Mouse (Mus musculus) kidney, embryonic 16.5 days (tissue): ENCODE data around the gene Wapl. TPM values are rescaled to one million over a fixed set of nuclear protein-coding genes. Genes with fewer than 3 reads are reported as not detected.
A peak's percentile ranks its signal among the peaks of the same experiment; 100 is the strongest.

ENCODE experiments used
- ATAC-seq: fragments of 200-750 bp; cut with Nextera tagmentation; 2 replicates; pipeline ENCODE4 v1.8.0; 2017; ENCODE audit warnings: moderate TSS enrichment; ENCODE audit not compliant: low FRiP score, low TSS enrichment
- H3K27ac ChIP-seq: fragments of 300-500 bp; sonication (generic); 2 replicates; pipeline ENCODE4 v1.5.1; 2014; ENCODE audit warnings: low read length
- H3K27me3 ChIP-seq: fragments of 300-500 bp; sonication (generic); 2 replicates; pipeline ENCODE4 v1.6.1; 2014; ENCODE audit warnings: low read length, control low read depth, mixed read lengths; ENCODE audit not compliant: insufficient read depth
- H3K36me3 ChIP-seq: fragments of 300-500 bp; sonication (generic); 2 replicates; pipeline ENCODE4 v1.6.1; 2014; ENCODE audit warnings: low read length, control low read depth, mixed read lengths; ENCODE audit not compliant: insufficient read depth
- H3K4me1 ChIP-seq: fragments of 300-500 bp; sonication (generic); 2 replicates; pipeline ENCODE4 v1.6.1; 2014; ENCODE audit warnings: low read length, control low read depth, mixed read lengths; ENCODE audit not compliant: insufficient read depth
- H3K4me2 ChIP-seq: fragments of 300-500 bp; sonication (generic); replicated peaks from 2 replicates; pipeline ENCODE4 v1.6.1; 2014; ENCODE audit warnings: low read depth, low read length
- H3K4me3 ChIP-seq: fragments of 300-500 bp; sonication (generic); 2 replicates; pipeline ENCODE4 v1.5.1; 2014; ENCODE audit warnings: mild to moderate bottlenecking, low read length
- H3K9ac ChIP-seq: fragments of 300-500 bp; sonication (generic); replicated peaks from 2 replicates; pipeline ENCODE4 v1.6.1; 2014; ENCODE audit warnings: low read length
- H3K9me3 ChIP-seq: fragments of 300-500 bp; sonication (generic); 2 replicates; pipeline ENCODE4 v1.6.1; 2016; ENCODE audit warnings: low read length, control low read depth
- WGBS: fragments of 180-500 bp; shearing (Covaris S2); extraction: QIAGEN DNeasy Blood & Tissue Kit; methylation state at CpG from one replicate; pipeline ENCODE4 v1.1.7; 2014; 5-methylcytosine and 5-hydroxymethylcytosine counted together
- polyA plus RNA-seq: library from polyadenylated mRNA; unstranded; fragments of >200 nt; fragmentation: Nextera tagmentation; extraction: Ambion mirVana; gene quantifications from 2 replicates; pipeline ENCODE4 v1.2.1, GENCODE M21; 2015

Gene Wapl
- polyA plus RNA-seq, 1 experiment from 2014 or later = 20.8 TPM

DNA sequence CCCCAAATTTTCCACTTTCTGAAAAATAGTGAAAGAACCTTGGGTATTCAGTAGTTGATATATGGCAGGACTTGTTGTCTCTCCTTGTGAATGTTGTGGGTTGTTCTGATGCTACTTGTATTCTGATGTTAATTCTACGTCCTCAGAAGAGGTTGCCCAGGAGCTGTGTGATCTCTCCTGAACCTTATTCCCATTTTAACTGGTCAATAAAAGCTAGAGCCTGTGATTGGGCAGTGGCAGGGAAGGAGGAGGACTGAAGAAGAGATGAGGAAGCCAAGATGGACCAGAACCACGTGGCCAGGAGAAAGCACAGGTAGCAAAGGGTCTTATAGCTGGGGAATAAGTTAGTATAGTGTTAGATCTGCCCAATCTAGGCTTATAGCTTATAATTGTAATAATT, 7.1 kb downstream of the Wapl start:
- Histone ChIP-seq H3K4me3 (no peak overlapping the region), H3K4me1 (no peaks in the 10 kb centered on the region), H3K9me3 (no peaks in the 10 kb centered on the region), H3K9ac (no peak overlapping the region), H3K27me3 (no peaks in the 10 kb centered on the region), H3K27ac (no peak overlapping the region), H3K36me3 (peaks cover 13% of the 10 kb centered on the region), H3K4me2 (no peak overlapping the region)
- no peak for ATAC-seq
- 79% methylated on average over 2 of the region's 2 CpGs for WGBS

DNA sequence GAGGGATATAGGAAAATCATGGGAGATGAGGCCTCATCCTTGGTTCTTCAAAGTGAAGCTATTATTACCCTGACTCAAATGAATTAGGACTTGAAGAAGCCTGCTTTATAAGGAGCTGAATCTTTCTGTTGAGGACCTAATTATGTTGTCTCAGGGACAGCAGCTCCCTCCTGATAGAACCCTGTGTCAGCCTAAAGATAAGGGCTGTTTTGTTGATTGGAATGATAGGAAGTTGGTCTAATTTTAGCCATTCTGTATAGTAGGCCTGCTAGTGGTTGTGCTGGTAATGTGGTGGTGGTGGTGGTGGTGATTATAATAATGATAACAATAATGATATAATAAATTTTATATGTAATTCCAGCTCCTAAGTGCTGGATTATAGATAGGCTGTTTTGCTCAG, 11.3 kb downstream of the Wapl start:
- ATAC-seq = no peak
- Histone ChIP-seq H3K27ac (no peak overlapping the region), H3K27me3 (no peaks in the 10 kb centered on the region), H3K4me3 (no peak overlapping the region), H3K36me3 (peaks cover 13% of the 10 kb centered on the region), H3K9me3 (no peaks in the 10 kb centered on the region), H3K4me1 (no peaks in the 10 kb centered on the region), H3K9ac (no peak overlapping the region), H3K4me2 (no peak overlapping the region)

DNA sequence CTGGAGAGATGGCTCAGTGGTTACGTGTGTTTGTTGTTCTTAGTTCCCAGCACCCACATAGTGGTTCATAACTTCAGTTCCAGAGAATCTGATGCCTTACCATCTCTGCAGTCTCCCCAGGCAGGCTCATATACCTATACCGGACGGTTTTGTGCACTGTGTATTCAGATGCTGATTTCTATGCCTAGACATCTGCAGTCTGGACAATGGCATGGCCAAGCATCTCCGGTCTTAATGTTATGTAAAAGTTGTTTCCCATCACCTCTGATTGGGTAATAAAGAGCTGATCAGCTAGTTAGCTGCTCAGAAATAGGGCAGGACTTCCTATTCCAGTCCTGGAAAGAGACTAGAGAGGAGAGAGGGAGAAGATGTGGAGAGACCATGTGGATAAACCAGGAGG, 20.2 kb downstream of the Wapl start:
- H3K36me3 ChIP-seq = peaks cover 25% of the 10 kb centered on the region
- no peak overlapping the region for H3K4me3 ChIP-seq
- no peak overlapping the region for H3K27ac ChIP-seq
- no peaks in the 10 kb centered on the region for H3K4me1 ChIP-seq
- ATAC-seq = no peak
- H3K9me3 ChIP-seq = no peaks in the 10 kb centered on the region
- 96% methylated on average over 4 of the region's 4 CpGs for WGBS
- H3K4me2 ChIP-seq = no peak overlapping the region
- H3K27me3 ChIP-seq = no peaks in the 10 kb centered on the region
- no peak overlapping the region for H3K9ac ChIP-seq

DNA sequence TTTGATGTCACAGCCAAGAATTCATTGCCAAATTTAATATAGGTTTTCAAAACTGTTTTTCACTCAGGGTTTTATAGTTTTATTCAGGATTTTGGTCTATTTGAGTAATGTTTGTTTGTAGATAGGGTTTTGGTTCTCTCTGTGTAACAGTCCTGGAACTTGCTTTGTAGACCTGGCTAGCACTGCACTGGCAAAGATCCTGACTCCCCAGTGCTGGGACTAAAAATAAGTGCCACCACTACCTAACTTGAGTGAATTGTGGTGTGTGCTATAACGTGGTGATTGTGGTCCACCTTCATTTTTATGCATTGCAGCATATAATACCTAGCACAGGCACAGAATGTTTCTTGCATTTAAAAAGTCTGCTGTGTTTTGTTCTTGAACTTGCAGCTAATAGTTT, 23.6 kb downstream of the Wapl start:
- ATAC-seq = no peak
- H3K36me3 ChIP-seq = peaks cover 16% of the 10 kb centered on the region
- H3K9me3 ChIP-seq = no peaks in the 10 kb centered on the region
- no peak overlapping the region for H3K27ac ChIP-seq
- H3K27me3 ChIP-seq = no peaks in the 10 kb centered on the region
- H3K4me1 ChIP-seq = no peaks in the 10 kb centered on the region
- H3K9ac ChIP-seq = no peak overlapping the region
- 87% methylated on average over 1 of the region's 1 CpGs for WGBS
- no peak overlapping the region for H3K4me2 ChIP-seq
- H3K4me3 ChIP-seq = no peak overlapping the region

- 93% methylated on average over 2 of the region's 2 CpGs for WGBS
- H3K4me1 ChIP-seq = peaks cover 6% of the 10 kb centered on the region; the same call in 1 of the 2 replicates
- H3K27ac ChIP-seq = no peak overlapping the region
- H3K4me3 ChIP-seq = no peak overlapping the region
- H3K9me3 ChIP-seq = no peaks in the 10 kb centered on the region
- no peak overlapping the region for H3K4me2 ChIP-seq
- no peaks in the 10 kb centered on the region for H3K27me3 ChIP-seq
- H3K9ac ChIP-seq = no peak overlapping the region
- ATAC-seq = no peak
- peaks cover 4% of the 10 kb centered on the region; the same call in 1 of the 2 replicates for H3K36me3 ChIP-seq
These were observed 36.5 kb downstream of the Wapl start for GRCm38 (mm10) chr14:34710209-34710608.

DNA sequence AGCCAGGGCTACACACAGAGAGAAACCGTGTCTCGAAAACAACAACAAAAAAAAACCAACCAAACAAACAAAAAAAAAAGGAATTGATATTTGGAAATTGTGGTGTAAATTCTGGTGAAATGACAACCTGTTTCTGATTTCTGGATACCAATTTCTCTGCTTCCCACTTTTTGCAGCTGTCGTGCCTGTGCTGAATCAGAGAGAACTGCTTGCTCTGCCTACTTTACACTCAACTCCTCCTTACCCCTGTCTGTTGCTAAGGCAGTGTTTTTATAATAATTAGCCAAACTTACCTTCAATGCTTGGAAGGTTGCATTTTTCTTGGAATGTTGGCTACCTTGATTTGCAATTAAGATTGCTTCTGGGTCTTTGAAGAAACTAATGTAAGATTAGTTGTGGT, 38.3 kb downstream of the Wapl start:
- Histone ChIP-seq H3K36me3 (peaks cover 4% of the 10 kb centered on the region; the same call in 1 of the 2 replicates), H3K4me3 (no peak overlapping the region), H3K27me3 (no peaks in the 10 kb centered on the region), H3K4me2 (no peak overlapping the region), H3K9ac (no peak overlapping the region), H3K27ac (peak overlapping the region; percentile 52), H3K4me1 (peaks cover 6% of the 10 kb centered on the region; the same call in 1 of the 2 replicates), H3K9me3 (no peaks in the 10 kb centered on the region)
- WGBS = 82% methylated on average over 3 of the region's 3 CpGs
- no peak for ATAC-seq

- ATAC-seq = no peak
These were observed 39.1 kb downstream of the Wapl start for GRCm38 (mm10) chr14:34712857-34713256.

GRCm38 (mm10) chr14:34718150-34718549, 44.4 kb downstream of the Wapl start:
- no peaks in the 10 kb centered on the region for H3K9me3 ChIP-seq
- 0 out of 2 replicates have a peak, but pooled peaks cover 3% of the 10 kb centered on the region for H3K4me1 ChIP-seq
- H3K27ac ChIP-seq = no peak overlapping the region
- H3K9ac ChIP-seq = no peak overlapping the region
- H3K4me3 ChIP-seq = no peak overlapping the region
- 93% methylated on average over 3 of the region's 3 CpGs for WGBS
- H3K4me2 ChIP-seq = no peak overlapping the region
- no peaks in the 10 kb centered on the region for H3K27me3 ChIP-seq
- no peak for ATAC-seq
- H3K36me3 ChIP-seq = peaks cover 8% of the 10 kb centered on the region; the same call in 1 of the 2 replicates

More at GRCm38 (mm10) chr14:34712857-34713256, 39.1 kb downstream of the Wapl start:
- H3K36me3 ChIP-seq = peaks cover 4% of the 10 kb centered on the region; the same call in 1 of the 2 replicates
- no peak overlapping the region for H3K9ac ChIP-seq
- H3K9me3 ChIP-seq = no peaks in the 10 kb centered on the region
- 63% methylated on average over 3 of the region's 3 CpGs for WGBS
- no peaks in the 10 kb centered on the region for H3K27me3 ChIP-seq
- peak overlapping the region; percentile 74 for H3K27ac ChIP-seq
- H3K4me3 ChIP-seq = no peak overlapping the region
- H3K4me2 ChIP-seq = no peak overlapping the region
- H3K4me1 ChIP-seq = peaks cover 6% of the 10 kb centered on the region; the same call in 1 of the 2 replicates

DNA sequence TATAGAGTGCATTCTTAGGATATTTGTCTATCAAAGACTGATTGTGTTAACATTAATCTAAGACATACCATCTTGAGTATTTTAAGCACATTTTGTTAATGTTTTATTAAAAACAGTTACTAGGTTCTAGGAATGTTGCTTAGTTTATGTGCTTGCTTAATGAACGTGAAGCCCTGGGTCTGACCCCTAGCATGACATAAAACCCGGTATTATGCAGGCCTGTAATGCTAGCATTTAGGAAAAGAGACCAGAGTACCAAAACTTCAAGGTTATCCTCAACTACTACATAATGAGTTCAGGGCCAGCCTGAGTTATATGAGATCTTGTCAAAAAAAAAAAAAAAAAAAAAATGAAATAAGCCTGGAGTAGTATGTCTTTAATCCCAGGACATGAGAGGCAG, 54.0 kb downstream of the Wapl start:
- Histone ChIP-seq H3K36me3 (peaks cover 17% of the 10 kb centered on the region; the same call in 1 of the 2 replicates), H3K4me1 (no peaks in the 10 kb centered on the region), H3K9ac (no peak overlapping the region), H3K9me3 (no peaks in the 10 kb centered on the region), H3K4me3 (no peak overlapping the region), H3K27me3 (no peaks in the 10 kb centered on the region), H3K4me2 (no peak overlapping the region), H3K27ac (peak overlapping the region; percentile 81)
- peak; percentile 61; the same call in 1 of the 2 replicates for ATAC-seq
- 67% methylated on average over 2 of the region's 2 CpGs for WGBS

DNA sequence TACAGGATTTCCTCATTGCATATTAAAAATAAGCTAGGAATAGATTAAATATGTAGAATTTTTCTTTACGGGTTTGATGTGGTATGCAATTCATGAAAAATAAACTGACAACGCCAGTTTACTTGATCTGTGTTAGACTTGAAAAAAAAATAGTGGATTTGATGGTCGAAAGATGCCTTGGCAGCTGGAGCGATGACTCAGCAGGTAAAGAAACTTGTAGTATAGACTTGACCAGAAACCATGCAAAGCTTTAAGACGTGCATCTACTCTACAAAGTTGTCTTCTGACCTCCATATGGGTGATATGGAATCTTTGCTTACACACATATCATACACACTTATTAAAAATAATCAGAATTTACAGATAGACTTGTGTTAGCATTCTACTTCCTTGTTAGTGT, 61.7 kb downstream of the Wapl start:
- H3K27me3 ChIP-seq = no peaks in the 10 kb centered on the region
- ATAC-seq = no peak
- H3K9me3 ChIP-seq = no peaks in the 10 kb centered on the region
- H3K4me1 ChIP-seq = no peaks in the 10 kb centered on the region
- no peak overlapping the region for H3K9ac ChIP-seq
- no peak overlapping the region for H3K4me3 ChIP-seq
- no peak overlapping the region for H3K27ac ChIP-seq
- H3K4me2 ChIP-seq = no peak overlapping the region
- peaks cover 18% of the 10 kb centered on the region for H3K36me3 ChIP-seq
- WGBS = 91% methylated on average over 5 of the region's 5 CpGs
